Mouse (Mus musculus): Measurements from ENCODE around the gene Cntnap1.
A peak's percentile ranks its signal among the peaks of the same experiment; 100 is the strongest.

Cntnap1 gene

GRCm38 (mm10) chr11:101170811-101171610, 688 bp downstream of the Cntnap1 start, which contains the start of gene Plekhh3:
Gene Plekhh3 (minus strand): TSS chr11:101171351.
- peak; percentile 98 for DNase-seq

GRCm38 (mm10) chr11:101171721-101172433, 1.6 kb downstream of the Cntnap1 start:
- DNase-seq: peak; percentile 68

DNA sequence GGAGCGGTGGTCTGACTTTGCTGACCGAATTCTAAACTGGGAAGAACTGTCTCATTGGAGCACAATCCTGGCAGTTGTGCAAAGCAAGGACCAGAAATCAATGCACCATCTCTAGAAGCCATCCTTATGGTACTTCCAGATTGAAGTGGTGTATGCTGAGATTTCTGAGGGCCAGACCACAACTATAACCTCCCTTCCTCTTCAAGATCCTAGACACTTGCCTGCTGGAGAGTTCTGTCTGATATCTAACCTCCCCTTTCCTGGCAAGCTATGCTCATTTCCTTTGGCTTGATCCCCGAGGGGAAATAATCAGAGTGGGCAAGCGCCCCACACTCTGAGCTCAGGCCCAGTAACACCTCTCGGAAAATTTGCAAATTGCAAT, 2.1 kb downstream of the Cntnap1 start:
- DNase-seq: no peak

- DNase-seq: peak; percentile 86
Measured at GRCm38 (mm10) chr11:101173112-101173511, 2.8 kb downstream of the Cntnap1 start.

DNA sequence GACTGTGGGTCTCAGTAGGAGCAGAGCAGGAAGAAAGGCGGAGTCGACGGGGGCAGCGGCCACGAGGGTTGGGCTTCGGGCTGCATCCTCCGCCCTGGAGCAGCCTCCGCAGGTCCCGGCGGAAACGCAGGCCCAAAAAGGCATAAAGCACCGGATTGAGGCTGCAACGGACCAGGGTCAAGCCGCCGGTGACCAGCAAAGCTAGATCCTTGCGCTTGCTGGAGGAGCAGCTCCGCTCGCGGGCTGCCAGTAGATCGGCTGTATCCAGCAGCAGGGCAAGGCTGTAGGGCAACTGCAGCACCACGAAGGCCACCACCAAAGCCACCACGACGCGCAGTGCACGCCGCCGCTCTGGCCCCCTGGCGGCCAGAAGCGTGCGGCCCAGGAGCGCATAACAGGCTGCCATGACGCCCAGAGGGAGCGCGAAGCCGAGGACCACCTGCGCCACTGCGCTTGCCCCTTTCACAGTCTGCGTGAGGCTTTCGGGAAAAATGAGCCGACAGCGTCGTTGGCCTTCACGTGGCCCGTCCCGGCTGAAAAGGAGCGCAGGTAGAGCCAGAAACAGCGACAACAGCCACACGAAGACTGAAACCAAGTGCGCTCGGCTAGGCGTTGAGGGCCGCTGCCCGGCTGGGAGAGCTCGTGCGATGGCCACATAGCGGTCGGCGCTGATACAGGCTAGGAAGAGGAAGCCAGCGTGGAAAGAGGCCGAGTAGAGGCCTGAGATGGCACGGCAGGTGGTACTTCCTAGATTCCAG, 3.5 kb downstream of the Cntnap1 start:
- peak; percentile 84 for DNase-seq

DNA sequence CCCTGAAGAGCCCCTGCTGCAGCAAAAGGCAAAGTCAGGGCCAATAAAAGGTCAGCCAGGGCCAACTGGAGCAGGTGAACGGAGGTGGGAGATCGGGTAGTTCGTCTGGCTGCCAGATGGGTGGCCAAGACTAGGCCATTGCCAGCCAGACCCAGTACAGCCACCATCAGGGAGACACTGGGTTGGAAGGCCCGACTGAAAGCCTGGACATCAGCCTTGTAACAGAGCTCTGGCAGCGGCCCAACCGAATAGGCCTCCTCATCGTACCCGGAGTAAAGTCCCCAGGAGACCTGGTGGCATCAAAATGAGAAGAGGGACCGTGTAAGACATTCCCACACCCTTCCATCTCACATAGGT, 4.0 kb downstream of the Cntnap1 start:
- DNase-seq: no peak

DNA sequence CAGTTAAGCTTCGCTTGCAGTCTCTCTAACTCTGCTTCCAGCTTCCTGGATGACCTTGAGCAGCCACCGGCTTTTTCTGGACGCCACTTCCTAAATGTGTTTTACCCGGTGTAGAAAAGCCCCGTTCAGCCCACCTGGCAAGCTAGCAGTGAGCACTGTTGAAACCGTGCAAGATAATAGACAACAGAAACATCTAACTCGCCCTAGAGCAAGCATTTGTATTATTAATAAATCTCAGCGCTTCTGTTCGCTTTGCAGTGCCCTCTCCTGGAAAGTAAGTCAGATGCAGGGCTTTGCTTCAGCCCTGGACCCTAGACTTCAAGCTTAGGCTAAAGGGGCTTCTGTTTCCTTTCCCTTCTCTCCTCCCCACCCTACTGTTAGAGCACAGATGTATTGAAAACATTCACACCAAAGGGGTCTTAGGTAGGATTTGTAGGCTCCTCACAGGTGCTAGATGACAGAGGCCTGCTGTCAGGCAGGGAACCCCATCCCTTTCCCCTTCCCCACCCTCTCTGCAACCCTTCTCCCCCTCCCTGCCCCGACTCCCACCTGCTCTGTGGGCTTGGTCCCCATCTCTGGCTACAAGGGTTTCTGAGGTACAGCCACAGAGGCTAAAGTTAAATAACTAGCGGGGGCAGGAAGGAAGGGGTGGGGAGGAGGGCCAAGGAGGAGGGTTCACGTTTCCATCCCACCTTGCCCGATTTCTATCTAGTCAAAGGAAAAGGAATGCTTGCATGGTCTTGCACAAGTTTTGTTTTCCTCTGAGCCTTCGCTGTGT, 4.7 kb downstream of the Cntnap1 start, which contains the start of gene Ccr10:
Gene Ccr10, minus strand, starts transcription at position 593 of the 778 bp plus-strand sequence.
- no peak for DNase-seq

GRCm38 (mm10) chr11:101175636-101176116, 5.4 kb downstream of the Cntnap1 start:
- DNase-seq: no peak

DNA sequence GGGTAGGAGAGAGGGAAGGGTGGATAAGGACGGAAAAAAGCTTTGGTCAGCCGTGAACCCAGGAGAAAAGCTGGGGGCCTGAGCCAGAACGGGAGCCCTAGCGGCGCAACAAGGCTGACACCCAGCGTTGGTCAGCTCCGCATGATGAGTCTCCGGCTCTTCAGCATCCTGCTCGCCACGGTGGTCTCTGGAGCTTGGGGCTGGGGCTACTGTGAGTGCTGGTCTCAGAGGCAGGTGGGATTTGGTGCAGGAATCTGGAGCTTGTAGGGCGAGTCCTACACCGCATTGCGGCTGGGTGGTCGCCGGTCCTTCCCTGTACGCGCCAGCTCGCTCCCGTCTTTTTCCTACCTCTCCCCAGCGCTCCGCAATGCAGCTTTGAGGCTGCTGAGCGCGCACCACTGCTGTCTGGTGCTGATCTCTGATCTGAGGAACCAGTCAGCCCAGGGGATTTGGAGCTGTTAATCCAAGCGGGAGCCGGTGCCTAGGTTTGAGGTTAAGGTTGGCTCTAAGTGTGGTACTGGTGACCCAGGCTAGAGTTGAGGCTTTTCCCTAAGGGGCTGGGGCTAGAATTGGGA, 5.9 kb downstream of the Cntnap1 start:
- DNase-seq: no peak

- peak; percentile 61 for DNase-seq
Measured at GRCm38 (mm10) chr11:101176933-101177773, 6.8 kb downstream of the Cntnap1 start.

- no peak for DNase-seq
Measured at GRCm38 (mm10) chr11:101178061-101179058, 8.0 kb downstream of the Cntnap1 start.

- no peak for DNase-seq
Measured at GRCm38 (mm10) chr11:101179306-101179705, 9.0 kb downstream of the Cntnap1 start.

GRCm38 (mm10) chr11:101180261-101180660, 9.9 kb downstream of the Cntnap1 start:
- DNase-seq: no peak

GRCm38 (mm10) chr11:101180846-101181740, 10.8 kb downstream of the Cntnap1 start:
- DNase-seq: peak; percentile 59

DNA sequence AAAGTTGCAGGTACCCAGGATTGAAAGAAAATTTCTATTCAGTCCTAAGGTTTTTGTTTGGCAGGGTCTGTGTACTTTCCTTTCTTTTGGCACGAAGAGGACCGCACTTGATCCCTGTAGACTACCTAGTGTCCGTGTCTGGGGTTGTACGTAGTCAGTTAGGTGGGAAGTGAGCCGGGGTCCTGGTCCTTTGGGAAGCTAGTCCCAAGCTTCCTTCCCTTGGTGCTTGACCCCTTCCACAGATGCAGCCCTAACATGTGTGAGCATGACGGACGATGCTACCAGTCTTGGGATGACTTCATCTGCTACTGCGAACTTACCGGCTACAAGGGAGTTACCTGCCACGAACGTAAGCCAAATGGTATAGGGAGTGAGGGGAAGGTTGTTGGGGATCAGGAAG, 11.6 kb downstream of the Cntnap1 start:
- no peak for DNase-seq

- DNase-seq: no peak
Measured at GRCm38 (mm10) chr11:101182771-101183517, 12.6 kb downstream of the Cntnap1 start.

DNA sequence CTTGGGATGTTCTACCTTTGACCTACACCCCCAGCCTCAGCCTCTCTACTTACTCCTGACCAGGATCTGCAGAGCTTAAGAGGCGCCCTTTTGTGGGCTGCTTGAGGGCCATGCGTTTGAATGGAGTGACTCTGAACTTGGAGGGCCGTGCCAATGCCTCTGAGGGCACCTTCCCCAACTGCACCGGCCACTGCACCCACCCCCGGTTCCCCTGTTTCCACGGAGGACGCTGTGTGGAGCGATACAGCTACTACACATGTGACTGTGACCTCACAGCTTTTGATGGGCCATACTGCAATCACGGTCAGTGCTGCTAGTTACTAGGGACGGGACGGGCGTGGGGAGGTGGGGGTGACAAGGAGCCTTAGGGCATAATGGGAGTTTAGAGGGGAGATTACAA, 14.7 kb downstream of the Cntnap1 start:
- no peak for DNase-seq

GRCm38 (mm10) chr11:101185441-101185840, 15.1 kb downstream of the Cntnap1 start:
- no peak for DNase-seq

Measured in kidney, adult 9 months (tissue).